Mouse (Mus musculus) liver, adult 2 months (tissue): Measurements from ENCODE around the gene Lclat1. TPM values are rescaled to one million over a fixed set of nuclear protein-coding genes. Genes with fewer than 3 reads are reported as not detected.
"Not testable (repeated sequence)": the region's sequence is repeated elsewhere in the genome, so short reads cannot be mapped to it uniquely, and the experiment has no call there.

Experiments
- DNase-seq: peaks from one replicate; pipeline ENCODE4 v3.0.0-alpha.2; 2011; ENCODE audit warnings: low read depth, low spot score; ENCODE audit errors: extremely low read depth
- H3K27ac ChIP-seq: fragments of 200-500 bp; replicated peaks from 2 replicates; pipeline ENCODE4 v1.5.1; 2012; ENCODE audit warnings: low read depth, mild to moderate bottlenecking, control low read depth, inconsistent platforms, low read length; ENCODE audit not compliant: insufficient read depth
- H3K27me3 ChIP-seq: fragments of 200-500 bp; 2 replicates; pipeline ENCODE4 v1.6.1; 2012; ENCODE audit warnings: mild to moderate bottlenecking, moderate library complexity, low read length, inconsistent platforms; ENCODE audit not compliant: control insufficient read depth, insufficient read depth
- H3K36me3 ChIP-seq: fragments of 200-500 bp; 2 replicates; pipeline ENCODE4 v1.6.1; 2012; ENCODE audit warnings: low read length, inconsistent platforms; ENCODE audit not compliant: control insufficient read depth, insufficient read depth
- H3K4me1 ChIP-seq: fragments of 200-500 bp; 2 replicates; pipeline ENCODE4 v1.6.1; 2011; ENCODE audit warnings: low read length; ENCODE audit not compliant: control insufficient read depth, insufficient read depth
- H3K4me3 ChIP-seq: fragments of 200-500 bp; 2 replicates; pipeline ENCODE4 v1.5.1; 2011; ENCODE audit warnings: low read depth, mild to moderate bottlenecking, control low read depth, low read length, moderate library complexity; ENCODE audit not compliant: insufficient read depth
- H3K79me2 ChIP-seq: fragments of 200-500 bp; 2 replicates; pipeline ENCODE4 v1.6.1; 2012; ENCODE audit warnings: inconsistent platforms, mild to moderate bottlenecking, low read length, moderate library complexity; ENCODE audit not compliant: control insufficient read depth, insufficient read depth
- H3K9ac ChIP-seq: fragments of 200-500 bp; 2 replicates; pipeline ENCODE4 v1.6.1; 2012; ENCODE audit warnings: low read depth, mild to moderate bottlenecking, control low read depth, inconsistent platforms, low read length
- CTCF ChIP-seq: fragments of 200-500 bp; IDR thresholded peaks from 2 replicates; pipeline ENCODE4 v1.5.1; 2011; ENCODE audit warnings: low read depth, low read length, control low read depth
- POLR2A ChIP-seq: fragments of 200-500 bp; IDR thresholded peaks from 2 replicates; pipeline ENCODE4 v1.6.1; 2011; ENCODE audit warnings: low read length, control low read depth; ENCODE audit not compliant: insufficient read depth; ENCODE audit errors: extremely low read depth
- WGBS: fragments of 180-500 bp; shearing (Covaris S2); methylation state at CpG from one replicate; pipeline ENCODE4 v1.1.7; 2018; 5-methylcytosine and 5-hydroxymethylcytosine counted together
- polyA plus RNA-seq: library from polyadenylated mRNA; depleted of rRNA; stranded (reverse); fragments of >200 nt; gene quantifications from 2 replicates; pipeline ENCODE4 v1.2.3, GENCODE M21; 2012
- total RNA-seq: library from RNA; depleted of rRNA; stranded (reverse); fragments of >200 nt; gene quantifications from 2 replicates; pipeline ENCODE4 v1.2.3, GENCODE M21; 2014

The Lclat1 gene
- total and polyA plus RNA-seq, 2 experiments: 12.3 to 24.1 TPM

- TF ChIP-seq CTCF (no peak), POLR2A (no peak)
- DNase-seq: no peak
- no peak overlapping the region for H3K27ac ChIP-seq
- H3K79me2 ChIP-seq: peaks cover 13% of the 10 kb centered on the region; the same call in 1 of the 2 replicates
- no peak overlapping the region for H3K4me3 ChIP-seq
- H3K27me3 ChIP-seq: no peaks in the 10 kb centered on the region
- no peaks in the 10 kb centered on the region for H3K36me3 ChIP-seq
- peaks cover 13% of the 10 kb centered on the region for H3K4me1 ChIP-seq
- 93% methylated on average over 3 of the region's 3 CpGs for WGBS
- no peak overlapping the region for H3K9ac ChIP-seq
Observed at GRCm38 (mm10) chr17:73138217-73138616, 30.4 kb downstream of the Lclat1 start.

GRCm38 (mm10) chr17:73142029-73142428, 34.2 kb downstream of the Lclat1 start:
- Histone ChIP-seq H3K27ac (no peak overlapping the region), H3K4me1 (peaks cover 5% of the 10 kb centered on the region), H3K27me3 (no peaks in the 10 kb centered on the region), H3K4me3 (no peak overlapping the region), H3K9ac (no peak overlapping the region), H3K36me3 (no peaks in the 10 kb centered on the region), H3K79me2 (0 out of 2 replicates have a peak, but pooled peaks cover 5% of the 10 kb centered on the region)
- DNase-seq: no peak
- TF ChIP-seq POLR2A: no peak
- no peak for TF ChIP-seq CTCF
- WGBS: 69% methylated on average over 4 of the region's 4 CpGs

GRCm38 (mm10) chr17:73142445-73142844, 34.7 kb downstream of the Lclat1 start:
- Histone ChIP-seq H3K27ac (no peak overlapping the region), H3K36me3 (no peaks in the 10 kb centered on the region), H3K79me2 (0 out of 2 replicates have a peak, but pooled peaks cover 5% of the 10 kb centered on the region), H3K4me1 (peaks cover 5% of the 10 kb centered on the region), H3K4me3 (no peak overlapping the region), H3K9ac (no peak overlapping the region), H3K27me3 (no peaks in the 10 kb centered on the region)
- TF ChIP-seq POLR2A: no peak
- peak; percentile 92 for DNase-seq
- 16% methylated on average over 2 of the region's 2 CpGs for WGBS

GRCm38 (mm10) chr17:73145426-73145825, 37.6 kb downstream of the Lclat1 start:
- no peak for TF ChIP-seq CTCF
- TF ChIP-seq POLR2A: no peak
- 90% methylated on average over 2 of the region's 2 CpGs for WGBS

GRCm38 (mm10) chr17:73148607-73149006, 40.8 kb downstream of the Lclat1 start:
- H3K9ac ChIP-seq: no peak overlapping the region
- no peaks in the 10 kb centered on the region for H3K79me2 ChIP-seq
- H3K36me3 ChIP-seq: no peaks in the 10 kb centered on the region
- no peak overlapping the region for H3K27ac ChIP-seq
- H3K4me1 ChIP-seq: no peaks in the 10 kb centered on the region
- TF ChIP-seq POLR2A: no peak
- no peak for TF ChIP-seq CTCF
- no peaks in the 10 kb centered on the region for H3K27me3 ChIP-seq
- WGBS: 94% methylated on average over 2 of the region's 2 CpGs
- no peak overlapping the region for H3K4me3 ChIP-seq
- DNase-seq: no peak

More at GRCm38 (mm10) chr17:73145426-73145825, 37.6 kb downstream of the Lclat1 start:
- no peak overlapping the region for H3K4me3 ChIP-seq
- no peak overlapping the region for H3K9ac ChIP-seq
- peaks cover 5% of the 10 kb centered on the region for H3K4me1 ChIP-seq
- no peak overlapping the region for H3K27ac ChIP-seq
- H3K79me2 ChIP-seq: no peaks in the 10 kb centered on the region
- H3K36me3 ChIP-seq: no peaks in the 10 kb centered on the region
- no peaks in the 10 kb centered on the region for H3K27me3 ChIP-seq
- DNase-seq: no peak

- not testable (repeated sequence) for H3K9ac ChIP-seq, H3K79me2 ChIP-seq, DNase-seq, H3K27ac ChIP-seq, H3K4me3 ChIP-seq, H3K36me3 ChIP-seq, H3K27me3 ChIP-seq, H3K4me1 ChIP-seq
- WGBS: 96% methylated on average over 3 of the region's 3 CpGs
Observed at GRCm38 (mm10) chr17:73152790-73153525, 45.2 kb downstream of the Lclat1 start.
